ENCODE assay signal across 28 mouse cellular contexts in genomic region chr3:122789544-122789943, GRCm38 (mm10).
"Had no signal": no experiment of that assay in that cellular context is flagged by ENCODE, and none has a peak within 500 bp of the region (broad histone marks: within the 10 kb centered on the region; RNA-seq: fewer than 3 reads in every experiment).

No protein-coding gene starts in this region.

- H3K9ac ChIP-seq: embryonic facial prominence, embryonic 12.5 days; embryonic facial prominence, embryonic 13.5 days; embryonic facial prominence, embryonic 15.5 days; forebrain, embryonic 12.5 days; forebrain, embryonic 13.5 days; forebrain, embryonic 15.5 days; forebrain, postnatal 0 days had no signal

- H3K4me1 ChIP-seq: embryonic facial prominence, embryonic 10.5 days; embryonic facial prominence, embryonic 12.5 days; embryonic facial prominence, embryonic 13.5 days; embryonic facial prominence, embryonic 15.5 days; forebrain, embryonic 10.5 days; forebrain, embryonic 12.5 days; forebrain, embryonic 13.5 days had no signal

- H3K4me2 ChIP-seq: embryonic facial prominence, embryonic 12.5 days; embryonic facial prominence, embryonic 13.5 days; embryonic facial prominence, embryonic 15.5 days; forebrain, embryonic 12.5 days; forebrain, embryonic 13.5 days; forebrain, embryonic 15.5 days had no signal

- ATAC-seq: forebrain, embryonic 13.5 days; forebrain, embryonic 14.5 days; forebrain, embryonic 15.5 days; forebrain, embryonic 16.5 days; forebrain, postnatal 0 days had no signal

- H3K4me3 ChIP-seq: embryonic facial prominence, embryonic 10.5 days; embryonic facial prominence, embryonic 12.5 days; embryonic facial prominence, embryonic 13.5 days; embryonic facial prominence, embryonic 15.5 days; erythroblast, embryonic 14.5 days; forebrain, embryonic 10.5 days; forebrain, embryonic 12.5 days; forebrain, embryonic 13.5 days; forebrain, embryonic 15.5 days; gastrocnemius, adult 2 months had no signal

- DNase-seq: cerebellum, adult 2 months; cerebellum, adult 8-10 months; cerebellum, adult 9-10 months; cerebellum, adult 9-11 months; cerebellum, postnatal 10 days; cerebellum, postnatal 14 days; cerebellum, postnatal 25 days; cerebellum, postnatal 36 days; embryo, embryonic 11 days; forebrain, postnatal 0 days; gastrocnemius, adult 2 months; gastrocnemius, postnatal 10 days; gastrocnemius, postnatal 14 days; gastrocnemius, postnatal 25 days; gastrocnemius, postnatal 36 days; heart, adult 11 months; heart, adult 18-20 months had no signal

- H3K9me3 ChIP-seq: embryonic facial prominence, embryonic 15.5 days; forebrain, embryonic 15.5 days had no signal

- H3K27me3 ChIP-seq: embryonic facial prominence, embryonic 12.5 days; embryonic facial prominence, embryonic 13.5 days; embryonic facial prominence, embryonic 15.5 days; forebrain, embryonic 12.5 days; forebrain, embryonic 13.5 days; forebrain, embryonic 15.5 days had no signal

- H3K36me3 ChIP-seq: forebrain, embryonic 15.5 days had no signal

- H3K27ac ChIP-seq: embryonic facial prominence, embryonic 10.5 days; embryonic facial prominence, embryonic 12.5 days; embryonic facial prominence, embryonic 13.5 days; embryonic facial prominence, embryonic 15.5 days; forebrain, embryonic 10.5 days; forebrain, embryonic 12.5 days; forebrain, embryonic 13.5 days; forebrain, embryonic 15.5 days; gastrocnemius, adult 2 months had no signal
